Mouse (Mus musculus): ENCODE data around the gene Zkscan1. TPM values are rescaled to one million over a fixed set of nuclear protein-coding genes. Genes with fewer than 3 reads are reported as not detected.
"Not testable (repeated sequence)": the region's sequence is repeated elsewhere in the genome, so short reads cannot be mapped to it uniquely, and the experiment has no call there.

Zkscan1 gene
- polyA plus RNA-seq (2016; fragmentation: Nextera tagmentation; extraction: Ambion mirVana): 32.9 and 36.5 TPM in 2 replicates

DNA sequence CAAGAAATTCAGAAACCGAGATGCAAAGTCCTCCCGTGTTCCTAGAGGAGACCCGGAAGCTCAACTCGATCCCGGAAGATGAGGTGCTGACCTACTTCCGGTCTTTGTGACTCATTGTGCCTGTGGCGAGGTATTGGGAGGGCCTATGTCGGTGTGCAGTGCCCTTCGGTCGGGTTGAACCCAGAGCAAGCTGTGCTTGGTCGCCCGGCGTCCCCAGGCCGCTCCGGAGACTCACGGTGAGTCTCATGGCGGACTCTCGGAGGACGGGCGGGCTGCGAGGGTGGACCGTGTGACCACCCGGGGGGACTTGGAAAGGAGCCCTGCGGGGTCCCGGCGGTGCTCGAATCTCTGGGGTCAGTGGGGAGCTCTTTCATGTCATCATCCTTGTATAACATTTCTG is at the start of gene Zkscan1:
Gene Zkscan1 (plus strand): TSS at position 89 of the 400 bp plus-strand sequence.
- H3K36me3 ChIP-seq: peaks cover 12% of the 10 kb centered on the region; the same call in 1 of the 2 replicates
- peak within 1 kb of the TSS; percentile 97 for H3K9ac ChIP-seq
- H3K27me3 ChIP-seq (replicated peaks): no peaks in the 10 kb centered on the region
- peak within 1 kb of the TSS; percentile 53; the same call in 1 of the 2 replicates for H3K27ac ChIP-seq
- H3K4me3 ChIP-seq: peak within 1 kb of the TSS; percentile 79
- ATAC-seq (ENCODE audit: low FRiP score, low read depth): peak; percentile 92
- H3K4me2 ChIP-seq (replicated peaks): peak within 1 kb of the TSS; percentile 73
- H3K9me3 ChIP-seq: no peaks in the 10 kb centered on the region
- H3K4me1 ChIP-seq: peaks cover 6% of the 10 kb centered on the region; the same call in 1 of the 2 replicates
- under 1% methylated on average over 27 of the region's 27 CpGs for WGBS

GRCm38 (mm10) chr5:138052894-138053293 is 32.0 kb upstream of the Zkscan1 start, which contains the start of gene Smok3c:
Smok3c (plus strand) TSS chr5:138053194.
- WGBS: no CpG with 5 or more reads among the region's 5 CpGs
- not testable (repeated sequence) for H3K4me3 ChIP-seq; H3K27me3 ChIP-seq (replicated peaks); ATAC-seq (ENCODE audit: low FRiP score, low read depth); H3K9ac ChIP-seq; H3K9me3 ChIP-seq; H3K4me1 ChIP-seq; H3K4me2 ChIP-seq (replicated peaks); H3K27ac ChIP-seq; H3K36me3 ChIP-seq

DNA sequence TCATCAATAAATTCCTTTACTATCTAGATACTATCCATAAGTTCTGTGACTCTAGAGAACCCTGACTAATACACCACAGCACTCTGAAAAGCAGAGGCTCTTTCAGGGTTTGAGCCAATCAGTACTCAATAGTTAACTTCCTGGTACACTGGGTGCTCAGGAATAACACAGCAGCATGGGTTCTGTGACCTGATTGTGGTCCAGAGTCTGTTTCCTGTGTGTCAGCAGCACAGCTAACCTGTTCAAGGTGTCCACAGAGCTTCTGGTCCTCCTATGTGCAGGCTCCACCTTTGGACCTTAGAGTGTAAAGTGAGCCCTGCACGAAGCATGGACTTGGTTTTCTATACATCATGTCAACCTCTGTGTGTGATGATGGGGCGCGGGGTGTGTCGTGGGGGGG is 11.1 kb upstream of the Zkscan1 start:
- H3K9me3 ChIP-seq: no peaks in the 10 kb centered on the region
- H3K4me2 ChIP-seq (replicated peaks): no peak overlapping the region
- 89% methylated on average over 4 of the region's 4 CpGs for WGBS
- no peaks in the 10 kb centered on the region for H3K27me3 ChIP-seq (replicated peaks)
- no peak overlapping the region for H3K27ac ChIP-seq
- ATAC-seq (ENCODE audit: low FRiP score, low read depth): no peak
- no peak overlapping the region for H3K4me3 ChIP-seq
- no peak overlapping the region for H3K9ac ChIP-seq
- no peaks in the 10 kb centered on the region for H3K36me3 ChIP-seq
- H3K4me1 ChIP-seq: no peaks in the 10 kb centered on the region

DNA sequence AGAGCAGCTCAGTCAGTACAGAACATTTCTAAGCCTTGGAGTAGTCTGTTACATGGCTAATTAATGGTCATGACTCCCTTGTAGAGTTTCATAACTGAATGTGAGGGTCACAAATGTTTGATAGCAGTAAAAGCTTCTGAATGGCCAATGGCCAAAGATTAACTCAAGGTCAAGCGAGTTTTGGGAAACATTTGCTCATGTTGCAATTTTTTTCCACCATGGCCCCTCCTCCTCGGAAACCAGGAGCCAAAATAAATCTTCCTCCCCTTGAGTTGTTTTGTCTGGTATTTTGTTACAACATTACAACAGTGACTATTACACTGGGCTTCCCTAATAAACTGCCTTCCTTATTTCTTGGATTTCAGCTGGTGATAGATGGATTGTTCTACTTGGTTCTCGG is 9.2 kb upstream of the Zkscan1 start:
- no peaks in the 10 kb centered on the region for H3K36me3 ChIP-seq
- H3K4me3 ChIP-seq: no peak overlapping the region
- no peaks in the 10 kb centered on the region for H3K9me3 ChIP-seq
- ATAC-seq (ENCODE audit: low FRiP score, low read depth): no peak
- H3K27ac ChIP-seq: no peak overlapping the region
- WGBS: 72% methylated on average over 3 of the region's 3 CpGs
- H3K4me1 ChIP-seq: no peaks in the 10 kb centered on the region
- no peak overlapping the region for H3K4me2 ChIP-seq (replicated peaks)
- no peak overlapping the region for H3K9ac ChIP-seq
- H3K27me3 ChIP-seq (replicated peaks): no peaks in the 10 kb centered on the region

- ATAC-seq (ENCODE audit: low FRiP score, low read depth): no peak
- Histone ChIP-seq H3K9ac (no peak overlapping the region), H3K27me3 (replicated peaks) (no peaks in the 10 kb centered on the region), H3K4me2 (replicated peaks) (no peak overlapping the region), H3K4me1 (no peaks in the 10 kb centered on the region), H3K36me3 (no peaks in the 10 kb centered on the region), H3K4me3 (no peak overlapping the region), H3K9me3 (no peaks in the 10 kb centered on the region), H3K27ac (no peak overlapping the region)
- 61% methylated on average over 2 of the region's 2 CpGs for WGBS
Measured at GRCm38 (mm10) chr5:138076148-138076547, 8.7 kb upstream of the Zkscan1 start.

- no peak for ATAC-seq (ENCODE audit: low FRiP score, low read depth)
- 91% methylated on average over 5 of the region's 5 CpGs for WGBS
- no peak overlapping the region for H3K4me2 ChIP-seq (replicated peaks)
- no peak overlapping the region for H3K4me3 ChIP-seq
- no peaks in the 10 kb centered on the region for H3K9me3 ChIP-seq
- H3K27ac ChIP-seq: no peak overlapping the region
- H3K4me1 ChIP-seq: no peaks in the 10 kb centered on the region
- H3K36me3 ChIP-seq: no peaks in the 10 kb centered on the region
- no peaks in the 10 kb centered on the region for H3K27me3 ChIP-seq (replicated peaks)
- no peak overlapping the region for H3K9ac ChIP-seq
Measured at GRCm38 (mm10) chr5:138080456-138080855, 4.4 kb upstream of the Zkscan1 start.

DNA sequence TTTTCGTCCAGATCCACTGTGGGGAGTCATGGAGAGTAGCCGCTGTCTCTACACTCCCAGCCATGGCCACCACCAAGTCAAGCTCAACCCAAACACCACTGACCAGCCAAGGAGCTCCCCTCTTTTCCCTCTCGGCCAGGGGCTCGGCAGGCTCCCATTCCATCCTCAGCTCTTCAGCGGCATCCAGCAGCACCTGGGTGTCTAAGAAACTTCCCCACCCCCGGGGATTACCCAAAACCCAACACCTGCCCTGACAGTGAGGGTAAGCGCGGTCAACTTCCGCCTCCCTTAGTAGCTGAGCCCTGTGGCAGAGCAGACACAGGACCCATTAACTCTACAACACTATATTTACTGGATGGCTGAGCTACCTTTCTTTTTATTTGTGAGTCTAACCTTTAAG is 3.4 kb upstream of the Zkscan1 start:
- H3K4me3 ChIP-seq: no peak overlapping the region
- no peak overlapping the region for H3K4me2 ChIP-seq (replicated peaks)
- H3K4me1 ChIP-seq: peaks cover 3% of the 10 kb centered on the region; the same call in 1 of the 2 replicates
- no peak for ATAC-seq (ENCODE audit: low FRiP score, low read depth)
- H3K27me3 ChIP-seq (replicated peaks): no peaks in the 10 kb centered on the region
- H3K27ac ChIP-seq: no peak overlapping the region
- no peak overlapping the region for H3K9ac ChIP-seq
- WGBS: 82% methylated on average over 9 of the region's 9 CpGs
- no peaks in the 10 kb centered on the region for H3K36me3 ChIP-seq
- H3K9me3 ChIP-seq: no peaks in the 10 kb centered on the region

GRCm38 (mm10) chr5:138083318-138083900 is 1.5 kb upstream of the Zkscan1 start:
- no peak for ATAC-seq (ENCODE audit: low FRiP score, low read depth)
- 69% methylated on average over 2 of the region's 2 CpGs for WGBS
- peaks cover 7% of the 10 kb centered on the region; the same call in 1 of the 2 replicates for H3K36me3 ChIP-seq
- peaks cover 6% of the 10 kb centered on the region; the same call in 1 of the 2 replicates for H3K4me1 ChIP-seq
- no peak overlapping the region for H3K9ac ChIP-seq
- H3K9me3 ChIP-seq: no peaks in the 10 kb centered on the region
- H3K27me3 ChIP-seq (replicated peaks): no peaks in the 10 kb centered on the region
- H3K4me2 ChIP-seq (replicated peaks): no peak overlapping the region
- H3K4me3 ChIP-seq: no peak overlapping the region
- no peak overlapping the region for H3K27ac ChIP-seq

DNA sequence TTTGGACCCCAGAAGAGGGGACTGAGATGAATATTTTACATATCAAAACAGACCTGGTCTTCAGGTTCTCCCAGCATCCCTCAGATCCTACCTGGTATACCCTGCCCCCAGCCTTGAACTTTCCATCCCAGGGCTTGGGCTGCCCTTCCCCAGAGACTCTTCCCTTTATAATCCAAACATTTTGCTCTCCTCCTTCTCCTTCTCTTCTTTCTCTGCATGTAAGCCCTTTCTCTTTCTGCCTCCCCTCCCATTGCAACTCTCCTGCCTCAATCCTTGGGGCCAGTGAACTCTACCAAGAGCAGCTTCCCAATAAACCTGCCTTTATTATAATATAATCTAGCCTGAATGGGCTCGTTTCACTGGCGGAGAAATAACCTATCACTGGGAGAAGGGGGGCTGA is 948 bp upstream of the Zkscan1 start:
- peaks cover 6% of the 10 kb centered on the region; the same call in 1 of the 2 replicates for H3K4me1 ChIP-seq
- ATAC-seq (ENCODE audit: low FRiP score, low read depth): no peak
- no peak overlapping the region for H3K27ac ChIP-seq
- no peaks in the 10 kb centered on the region for H3K27me3 ChIP-seq (replicated peaks)
- H3K36me3 ChIP-seq: peaks cover 7% of the 10 kb centered on the region; the same call in 1 of the 2 replicates
- H3K9ac ChIP-seq: no peak overlapping the region
- no peak overlapping the region for H3K4me2 ChIP-seq (replicated peaks)
- H3K9me3 ChIP-seq: no peaks in the 10 kb centered on the region
- no peak overlapping the region for H3K4me3 ChIP-seq
- 91% methylated on average over 2 of the region's 2 CpGs for WGBS

GRCm38 (mm10) chr5:138084507-138084906 is 377 bp upstream of the Zkscan1 start:
- Histone ChIP-seq H3K4me1 (peaks cover 6% of the 10 kb centered on the region; the same call in 1 of the 2 replicates), H3K9me3 (no peaks in the 10 kb centered on the region), H3K27me3 (replicated peaks) (no peaks in the 10 kb centered on the region), H3K4me3 (peak overlapping the region; percentile 79; the same call in 1 of the 2 replicates), H3K27ac (no peak overlapping the region), H3K4me2 (replicated peaks) (peak overlapping the region; percentile 73), H3K36me3 (peaks cover 12% of the 10 kb centered on the region; the same call in 1 of the 2 replicates), H3K9ac (no peak overlapping the region)
- ATAC-seq (ENCODE audit: low FRiP score, low read depth): peak; percentile 34; the same call in 1 of the 2 replicates
- WGBS: 61% methylated on average over 2 of the region's 2 CpGs

- Histone ChIP-seq H3K36me3 (peaks cover 12% of the 10 kb centered on the region; the same call in 1 of the 2 replicates), H3K9ac (peak overlapping the region; percentile 97), H3K4me3 (peak overlapping the region; percentile 79), H3K27me3 (replicated peaks) (no peaks in the 10 kb centered on the region), H3K27ac (peak overlapping the region; percentile 53; the same call in 1 of the 2 replicates), H3K4me1 (peaks cover 6% of the 10 kb centered on the region; the same call in 1 of the 2 replicates), H3K9me3 (no peaks in the 10 kb centered on the region), H3K4me2 (replicated peaks) (peak overlapping the region; percentile 73)
- WGBS: under 1% methylated on average over 18 of the region's 18 CpGs
- ATAC-seq (ENCODE audit: low FRiP score, low read depth): peak; percentile 60; the same call in 1 of the 2 replicates
Measured at GRCm38 (mm10) chr5:138085421-138085911, 582 bp downstream of the Zkscan1 start.

GRCm38 (mm10) chr5:138086842-138087241 is 2.0 kb downstream of the Zkscan1 start:
- peak overlapping the region; percentile 73 for H3K4me2 ChIP-seq (replicated peaks)
- no peaks in the 10 kb centered on the region for H3K9me3 ChIP-seq
- H3K4me3 ChIP-seq: no peak overlapping the region
- ATAC-seq (ENCODE audit: low FRiP score, low read depth): no peak
- peak overlapping the region; percentile 97; the same call in 1 of the 2 replicates for H3K9ac ChIP-seq
- WGBS: 82% methylated on average over 3 of the region's 3 CpGs
- H3K4me1 ChIP-seq: peaks cover 6% of the 10 kb centered on the region; the same call in 1 of the 2 replicates
- no peak overlapping the region for H3K27ac ChIP-seq
- H3K36me3 ChIP-seq: peaks cover 12% of the 10 kb centered on the region; the same call in 1 of the 2 replicates
- no peaks in the 10 kb centered on the region for H3K27me3 ChIP-seq (replicated peaks)

Measured in neural tube, embryonic 12.5 days (tissue).